Mouse (Mus musculus): ENCODE results near the gene Gal3st2b.
"Not testable (repeated sequence)": the region's sequence is repeated elsewhere in the genome, so short reads cannot be mapped to it uniquely, and the experiment has no call there.

Gal3st2b gene

DNA sequence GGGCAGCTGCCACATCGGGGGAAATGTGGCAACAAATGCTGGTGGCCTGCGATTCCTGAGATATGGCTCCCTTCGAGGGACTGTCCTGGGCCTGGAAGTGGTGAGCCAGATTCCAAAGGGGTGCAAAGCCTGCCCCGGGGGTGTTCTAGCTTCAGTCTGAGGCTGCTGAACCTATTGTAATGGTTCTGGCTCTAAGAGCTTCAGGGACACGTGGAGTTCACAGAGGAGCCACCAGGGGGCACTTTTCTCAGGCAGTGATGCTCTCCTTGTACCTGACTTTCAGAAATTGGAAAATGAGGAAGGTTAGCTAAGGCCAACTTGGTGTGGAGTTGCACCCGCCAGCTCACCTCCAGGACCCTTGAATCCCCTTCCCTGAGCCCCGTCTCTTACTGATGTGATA, 60.2 kb downstream of the Gal3st2b start:
- DNase-seq (ENCODE audit: low read depth, low spot score): not testable (repeated sequence)

- not testable (repeated sequence) for DNase-seq (ENCODE audit: low read depth, low spot score)
Measured at GRCm38 (mm10) chr1:93980932-93981331, 62.8 kb downstream of the Gal3st2b start.

GRCm38 (mm10) chr1:93986167-93986566, 68.1 kb downstream of the Gal3st2b start:
- no peak for DNase-seq (ENCODE audit: low read depth, low spot score)

DNA sequence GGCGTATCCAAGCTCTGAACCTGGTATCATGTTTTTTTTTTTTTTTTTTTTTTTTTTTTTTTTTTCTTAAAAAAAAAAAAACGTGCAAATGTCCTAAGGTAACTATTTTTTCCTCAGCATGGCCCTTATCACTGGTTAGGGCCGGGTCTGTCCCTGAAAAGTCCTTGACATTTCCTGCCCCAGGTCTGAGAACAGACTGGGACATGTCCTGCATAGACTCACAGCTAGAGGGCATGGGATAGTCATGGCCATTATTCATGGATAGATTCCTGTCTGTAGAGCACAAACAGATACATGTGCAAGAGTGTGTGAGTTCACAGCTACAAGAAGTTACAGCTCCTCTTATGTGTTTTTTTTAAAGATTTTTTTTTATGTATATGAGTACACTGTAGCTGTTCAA, 70.7 kb downstream of the Gal3st2b start:
- no peak for DNase-seq (ENCODE audit: low read depth, low spot score)

GRCm38 (mm10) chr1:93990209-93990608, 72.1 kb downstream of the Gal3st2b start, which contains the start of gene Gal3st2c:
TSS of gene Gal3st2c (plus strand) at chr1:93990509.
- DNase-seq (ENCODE audit: low read depth, low spot score): not testable (repeated sequence)

DNA sequence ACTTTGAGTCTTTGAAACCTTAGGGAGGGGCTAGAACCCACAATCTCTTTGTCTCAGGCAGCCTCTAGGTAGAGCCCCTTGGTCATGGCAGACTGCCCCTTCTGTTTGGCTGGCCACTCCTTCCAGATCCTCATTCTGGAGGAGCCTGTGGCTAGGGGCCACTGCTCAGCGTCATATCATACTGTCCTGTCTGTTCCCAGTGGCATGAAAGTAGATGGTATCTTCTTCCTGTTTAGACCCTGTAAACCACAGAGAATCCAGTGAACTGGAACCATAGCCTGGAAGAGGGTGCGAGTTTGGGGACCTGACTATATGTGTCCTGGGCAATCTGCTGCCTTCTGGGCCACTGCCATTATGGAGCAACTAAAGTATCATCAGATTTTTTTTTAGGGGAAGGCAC, 73.0 kb downstream of the Gal3st2b start:
- DNase-seq (ENCODE audit: low read depth, low spot score): not testable (repeated sequence)

GRCm38 (mm10) chr1:93991491-93991890, 73.4 kb downstream of the Gal3st2b start:
- not testable (repeated sequence) for DNase-seq (ENCODE audit: low read depth, low spot score)

All from A20 (cell line).